Mouse (Mus musculus): ENCODE results near the gene Tspan17. TPM values are rescaled to one million over a fixed set of nuclear protein-coding genes. Genes with fewer than 3 reads are reported as not detected.
A peak's percentile ranks its signal among the peaks of the same experiment; 100 is the strongest.
"Not testable (repeated sequence)": the region's sequence is repeated elsewhere in the genome, so short reads cannot be mapped to it uniquely, and the experiment has no call there.

Tspan17 gene
- total RNA-seq, 2 experiments from 2014 or later, result 17.7 to 22.0 TPM

- no peak for DNase-seq
Measured at GRCm38 (mm10) chr13:54760906-54761305, 28.3 kb upstream of the Tspan17 start.

- no peak for DNase-seq
Measured at GRCm38 (mm10) chr13:54765281-54766191, 23.6 kb upstream of the Tspan17 start.

GRCm38 (mm10) chr13:54766192-54766768 is 22.9 kb upstream of the Tspan17 start, which contains the start of gene Sncb:
Gene Sncb (minus strand): TSS chr13:54766595.
- DNase-seq, result peak; percentile 23 to 26

- DNase-seq, result no peak
Measured at GRCm38 (mm10) chr13:54767012-54767411, 22.2 kb upstream of the Tspan17 start.

- DNase-seq, result peak; percentile 45 to 51
Measured at GRCm38 (mm10) chr13:54780592-54780991, 8.6 kb upstream of the Tspan17 start.

- no peak for DNase-seq
Measured at GRCm38 (mm10) chr13:54781086-54781485, 8.1 kb upstream of the Tspan17 start.

- DNase-seq, result no peak
Measured at GRCm38 (mm10) chr13:54783235-54783634, 5.9 kb upstream of the Tspan17 start.

- DNase-seq, result no peak
Measured at GRCm38 (mm10) chr13:54783698-54784097, 5.5 kb upstream of the Tspan17 start, which contains the start of gene Eif4e1b. Gene Eif4e1b (plus strand): TSS chr13:54783998.

- DNase-seq, result not testable (repeated sequence)
Measured at GRCm38 (mm10) chr13:54787591-54787990, 1.6 kb upstream of the Tspan17 start.

- peak; percentile 62 to 64 for DNase-seq
Measured at GRCm38 (mm10) chr13:54789561-54790397, 602 bp downstream of the Tspan17 start.

- DNase-seq, result no peak
Measured at GRCm38 (mm10) chr13:54792259-54793230, 3.4 kb downstream of the Tspan17 start.

GRCm38 (mm10) chr13:54794002-54794577 is 4.9 kb downstream of the Tspan17 start:
- no peak for DNase-seq

GRCm38 (mm10) chr13:54794843-54795242 is 5.7 kb downstream of the Tspan17 start:
- DNase-seq, result no peak

GRCm38 (mm10) chr13:54797356-54797755 is 8.2 kb downstream of the Tspan17 start:
- DNase-seq, result peak; percentile 23 to 60

- no peak for DNase-seq
Measured at GRCm38 (mm10) chr13:54797861-54798643, 8.9 kb downstream of the Tspan17 start.

- no peak for DNase-seq
Measured at GRCm38 (mm10) chr13:54798740-54799139, 9.6 kb downstream of the Tspan17 start.

GRCm38 (mm10) chr13:54799701-54800100 is 10.5 kb downstream of the Tspan17 start:
- peak; percentile 69 to 86 for DNase-seq

- DNase-seq, result no peak
Measured at GRCm38 (mm10) chr13:54800206-54800605, 11.0 kb downstream of the Tspan17 start.

GRCm38 (mm10) chr13:54803010-54803409 is 13.8 kb downstream of the Tspan17 start:
- DNase-seq, result no peak
